Mouse (Mus musculus) bone marrow macrophage, adult 2 months (primary cell): Measurements from ENCODE around the gene Hivep2.

ENCODE experiments used
- CTCF ChIP-seq: IDR thresholded peaks from 2 replicates; pipeline ENCODE4 v1.5.1; 2012; ENCODE audit warnings: low read depth, mild to moderate bottlenecking, low read length, moderate library complexity
- POLR2A ChIP-seq: IDR thresholded peaks from 2 replicates; pipeline ENCODE4 v1.6.1; 2012; ENCODE audit warnings: mild to moderate bottlenecking, low read depth, low read length, borderline replicate concordance

GRCm38 (mm10) chr10:14080830-14081229, 115.0 kb downstream of the Hivep2 start:
- TF ChIP-seq POLR2A (no peak), CTCF (no peak)
